Mouse (Mus musculus) ES-CJ7 (cell line): ENCODE measurements around the gene Dusp9.

Experiments
- DNase-seq: peaks from one replicate; pipeline ENCODE4 v3.0.0; 2011; ENCODE audit warnings: low read depth, low spot score

Dusp9 gene

DNA sequence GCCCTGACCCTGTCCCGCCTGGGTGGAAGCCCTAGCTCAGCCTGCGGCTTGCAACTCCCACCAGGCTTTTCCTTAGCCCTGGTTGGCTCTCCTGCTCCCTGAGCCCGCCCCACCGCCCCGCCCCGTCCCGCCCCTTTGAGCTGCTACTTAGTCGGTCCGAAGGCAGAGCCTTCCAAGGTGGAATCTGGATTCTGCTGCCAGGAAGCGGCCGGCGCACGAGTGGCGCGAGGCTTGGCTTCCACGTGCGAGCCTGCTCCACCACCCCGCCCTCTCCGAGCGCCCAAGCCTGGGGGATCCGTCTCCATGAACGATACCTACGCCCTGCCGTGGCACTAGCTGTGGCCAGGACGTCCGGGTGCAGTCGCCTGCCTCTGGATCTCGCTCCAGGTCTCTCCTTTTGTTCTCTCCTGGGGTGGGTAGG, at the start of gene Dusp9:
TSS of gene Dusp9 (plus strand) at position 165 of the 421 bp plus-strand sequence.
- peak; percentile 78 for DNase-seq

DNA sequence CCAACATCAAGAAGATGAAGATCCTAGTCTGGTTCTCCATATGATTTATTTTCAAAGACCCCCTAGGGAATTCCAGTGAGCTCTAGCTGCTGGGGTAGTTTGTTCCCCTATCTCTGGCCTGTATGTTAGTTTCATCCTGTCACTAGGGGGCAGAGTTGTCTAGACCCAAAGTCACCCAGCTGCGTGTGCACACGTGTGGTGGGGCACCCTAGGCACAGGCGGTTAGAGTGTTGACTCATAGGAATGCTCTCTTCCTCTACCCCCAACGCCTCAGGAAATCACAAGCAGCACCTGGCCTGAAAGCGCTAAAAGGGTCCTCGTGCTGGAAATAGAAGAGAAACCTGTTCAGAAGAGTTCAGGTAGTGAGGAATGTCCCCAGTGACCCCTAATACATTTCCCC, 46.0 kb upstream of the Dusp9 start:
- peak; percentile 67 for DNase-seq

DNA sequence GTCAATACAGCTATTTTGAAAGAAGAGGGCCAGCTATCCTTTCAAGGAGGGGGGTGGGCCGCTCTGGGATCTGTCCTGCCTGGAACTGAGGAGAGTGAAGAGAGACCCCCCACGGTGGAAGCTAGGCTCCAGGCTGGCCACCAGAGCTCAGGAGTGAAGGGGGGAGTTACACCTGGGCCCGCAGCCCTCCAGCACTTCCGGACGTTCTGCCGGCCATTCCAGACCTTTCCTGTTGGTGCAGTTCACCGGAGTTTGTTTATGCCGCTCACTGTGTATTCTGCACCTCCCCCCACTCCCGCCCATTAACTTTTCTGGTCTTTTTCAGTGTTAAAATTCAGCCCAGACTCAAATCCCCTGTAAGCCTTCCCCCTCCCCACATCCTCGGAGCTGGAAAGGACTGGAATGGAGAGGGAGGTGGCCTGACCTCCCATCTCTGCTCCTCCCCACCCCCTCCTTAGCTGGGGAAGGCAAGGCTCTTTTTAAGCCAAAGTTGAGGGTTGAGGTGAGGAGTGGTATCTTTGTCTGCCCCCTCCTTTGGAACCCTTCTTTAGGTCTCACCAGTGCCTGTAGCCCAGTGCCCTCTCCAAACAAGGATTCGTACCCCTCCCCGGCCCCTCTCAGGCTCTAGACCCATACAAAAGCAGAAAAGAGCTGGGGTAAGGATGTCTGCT, 44.6 kb upstream of the Dusp9 start:
- peak; percentile 37 for DNase-seq

DNA sequence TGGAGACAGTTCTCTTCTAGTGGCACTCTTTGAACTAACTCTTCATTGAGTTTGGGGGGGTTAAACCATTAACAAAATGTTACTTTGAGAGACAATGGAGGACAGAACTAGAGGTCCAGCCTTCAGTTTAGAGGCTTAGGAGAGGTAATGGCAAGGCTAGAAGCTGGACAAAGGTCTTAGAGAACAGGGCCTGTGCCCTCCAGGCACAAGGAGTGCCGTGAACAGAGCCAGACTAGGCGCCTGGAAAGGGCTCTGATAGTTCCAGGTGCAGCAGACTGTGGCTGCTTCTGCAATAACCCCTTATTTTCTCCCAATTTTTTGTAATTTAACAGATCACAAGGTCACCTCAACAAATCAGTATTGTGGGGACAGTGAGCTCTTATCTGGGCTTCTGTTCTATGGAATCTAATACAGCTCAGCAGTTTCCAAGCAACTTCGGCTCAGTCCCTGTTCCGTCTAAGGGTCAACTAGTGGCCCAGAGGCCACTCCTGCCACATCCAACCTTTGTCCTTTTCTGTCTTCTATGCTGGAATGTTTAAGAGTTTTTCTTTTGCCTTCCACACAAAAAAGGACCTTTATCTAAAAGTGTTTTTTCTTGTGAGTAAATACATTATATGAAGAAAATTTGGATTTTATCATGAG, 43.8 kb upstream of the Dusp9 start:
- DNase-seq: no peak

DNA sequence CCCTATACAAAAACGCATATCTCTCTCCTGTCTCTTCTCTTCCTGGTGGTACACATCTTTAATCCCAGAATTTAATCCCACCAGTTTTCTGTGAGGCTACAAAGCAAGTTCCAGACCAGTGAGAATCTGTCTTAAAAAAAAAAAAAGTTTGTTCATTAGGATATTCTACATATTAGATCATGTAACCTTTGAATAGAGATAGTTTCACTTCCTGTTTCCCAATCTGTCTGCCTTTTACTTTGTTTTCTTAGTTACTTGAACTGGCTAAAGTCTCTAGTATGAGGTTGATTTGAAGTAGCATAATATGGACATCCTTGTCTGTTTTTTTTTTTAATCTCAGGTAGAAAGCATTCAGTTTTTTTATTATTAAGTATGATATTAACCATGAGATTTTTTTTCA, 37.8 kb upstream of the Dusp9 start:
- no peak for DNase-seq

DNA sequence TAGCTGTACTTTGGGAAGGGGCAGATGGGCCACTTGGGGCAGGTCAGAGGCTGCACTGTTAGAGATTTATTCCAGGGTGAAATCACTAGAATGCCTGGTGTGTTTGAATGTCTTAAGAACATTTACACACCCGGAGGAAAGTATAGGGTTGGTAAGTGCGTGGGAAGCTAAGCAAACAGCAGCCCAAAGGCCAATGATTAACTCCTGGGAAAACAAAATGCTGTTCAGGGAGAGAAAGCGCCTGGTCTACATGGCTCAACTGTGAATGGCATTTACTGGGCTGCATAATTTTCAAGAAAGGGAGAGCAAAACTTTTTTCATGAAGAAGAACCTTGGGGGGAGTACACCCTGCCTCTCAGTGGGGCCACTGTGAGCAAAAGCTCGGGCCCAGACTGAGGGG, 25.6 kb upstream of the Dusp9 start:
- DNase-seq: no peak

DNA sequence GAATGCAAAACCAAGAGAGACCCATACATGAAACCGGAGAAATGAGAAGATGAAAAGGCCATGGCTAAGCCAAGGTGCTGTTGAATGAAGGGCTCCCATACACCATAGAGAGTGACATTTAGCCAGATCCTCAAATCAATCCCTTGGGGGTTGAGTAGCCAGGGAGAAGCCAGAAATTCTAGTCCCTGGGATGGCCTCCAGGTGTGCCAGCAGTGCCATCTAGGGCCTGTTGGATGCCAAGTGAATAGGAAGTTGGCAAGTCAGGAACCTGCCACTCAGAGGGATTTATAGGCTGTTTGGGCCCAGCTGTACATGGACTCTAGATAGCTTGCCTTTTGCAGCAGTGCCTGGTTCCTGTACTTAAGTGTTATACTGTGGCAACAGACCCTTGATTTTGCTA, 23.3 kb upstream of the Dusp9 start:
- DNase-seq: no peak

DNA sequence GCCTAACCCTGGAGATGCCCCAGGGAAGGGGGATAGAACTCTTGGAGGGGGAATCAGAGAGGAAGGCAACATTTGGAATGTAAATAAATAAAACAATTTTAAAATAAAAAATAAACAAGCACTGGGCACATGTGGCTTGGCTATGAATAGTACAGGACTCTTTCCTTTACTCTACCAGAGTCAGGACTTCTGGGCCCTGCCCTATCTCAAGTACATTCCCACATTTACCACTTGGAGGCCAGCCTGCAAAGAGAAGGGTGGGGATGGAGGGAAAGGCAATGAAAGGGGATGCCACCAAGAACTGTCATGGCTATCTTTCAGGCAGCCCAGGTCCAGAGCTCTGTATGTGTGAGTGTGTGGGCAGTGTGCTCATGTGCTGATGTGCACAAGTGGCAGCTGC, 19.8 kb upstream of the Dusp9 start:
- no peak for DNase-seq

DNA sequence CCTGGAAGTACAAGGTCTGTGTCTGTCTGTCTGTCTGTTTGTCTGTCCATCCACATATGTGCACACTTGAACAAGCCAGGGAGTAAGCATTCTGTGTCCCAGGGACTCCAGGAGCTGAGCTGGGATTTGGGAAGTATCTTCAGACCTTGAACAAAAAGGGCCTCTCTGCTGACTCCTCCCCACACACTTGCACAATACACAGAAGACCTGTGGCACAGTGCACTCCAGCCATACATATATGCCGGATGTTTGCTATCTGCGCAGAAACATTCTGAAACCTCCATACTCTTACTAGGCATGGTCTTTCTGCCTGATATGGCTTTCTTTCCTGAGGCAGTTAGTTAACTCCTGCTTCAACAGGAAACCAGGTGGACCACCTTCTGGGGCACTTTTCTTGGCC, 19.3 kb upstream of the Dusp9 start:
- DNase-seq: no peak

DNA sequence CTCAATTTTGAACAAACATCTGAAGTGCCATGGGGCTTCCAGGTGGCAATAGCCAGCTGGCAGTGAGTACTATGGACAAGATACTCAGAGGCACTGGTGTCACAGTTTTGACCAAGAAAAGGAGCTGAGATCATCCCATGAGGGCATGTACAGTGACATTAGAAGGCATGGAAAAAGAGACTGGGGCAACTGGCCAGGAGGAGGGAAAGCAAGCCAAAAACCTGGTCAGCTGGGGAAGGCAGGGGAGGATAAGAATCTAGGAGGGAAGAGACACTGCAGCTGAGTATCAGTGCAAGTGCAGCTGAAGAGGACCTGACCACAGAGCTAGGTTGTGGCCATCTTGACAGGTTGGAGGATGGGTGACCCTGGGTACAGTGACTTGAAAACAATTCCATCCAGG, 12.2 kb upstream of the Dusp9 start:
- no peak for DNase-seq

DNA sequence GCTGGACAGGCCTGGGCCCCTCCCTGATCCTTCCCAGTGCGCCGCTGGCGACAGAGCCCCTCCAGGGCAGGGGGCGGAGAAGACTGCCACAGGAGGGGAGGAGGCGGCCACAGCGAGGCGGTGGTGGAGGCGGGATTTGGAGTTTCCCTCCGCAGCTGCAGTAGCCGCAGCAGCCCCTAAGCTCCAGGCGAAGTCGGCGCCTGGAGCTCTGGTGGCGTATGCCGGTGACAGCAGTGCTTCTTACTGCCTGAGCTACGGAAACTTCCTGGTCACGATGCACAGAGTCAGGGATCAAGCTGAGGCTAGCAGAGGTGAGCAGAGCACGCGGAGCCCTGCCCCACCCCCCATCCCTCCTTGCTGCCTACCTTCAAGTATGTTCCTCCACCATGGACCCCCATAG, 3.8 kb upstream of the Dusp9 start:
- no peak for DNase-seq

DNA sequence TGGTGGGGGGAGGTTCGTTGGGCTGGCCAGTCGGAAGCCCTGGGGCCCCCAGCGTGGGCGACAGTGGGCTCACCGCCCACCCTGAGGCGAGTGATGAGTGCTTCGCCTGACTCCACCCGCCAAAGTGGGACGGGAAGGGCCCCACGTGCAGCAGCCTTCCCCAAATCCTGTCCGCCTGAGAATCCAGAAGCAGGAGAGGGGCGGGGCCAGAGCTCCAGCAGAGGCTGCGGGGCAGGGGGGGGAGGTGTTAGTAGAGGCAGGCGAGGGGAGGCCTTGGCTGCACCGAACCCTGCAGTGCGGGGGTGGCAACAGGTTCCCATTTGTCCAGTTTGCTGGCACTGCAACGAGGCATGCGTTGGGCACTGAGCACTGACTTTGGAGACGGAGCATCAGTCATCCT, 1.8 kb upstream of the Dusp9 start:
- DNase-seq: peak; percentile 19

DNA sequence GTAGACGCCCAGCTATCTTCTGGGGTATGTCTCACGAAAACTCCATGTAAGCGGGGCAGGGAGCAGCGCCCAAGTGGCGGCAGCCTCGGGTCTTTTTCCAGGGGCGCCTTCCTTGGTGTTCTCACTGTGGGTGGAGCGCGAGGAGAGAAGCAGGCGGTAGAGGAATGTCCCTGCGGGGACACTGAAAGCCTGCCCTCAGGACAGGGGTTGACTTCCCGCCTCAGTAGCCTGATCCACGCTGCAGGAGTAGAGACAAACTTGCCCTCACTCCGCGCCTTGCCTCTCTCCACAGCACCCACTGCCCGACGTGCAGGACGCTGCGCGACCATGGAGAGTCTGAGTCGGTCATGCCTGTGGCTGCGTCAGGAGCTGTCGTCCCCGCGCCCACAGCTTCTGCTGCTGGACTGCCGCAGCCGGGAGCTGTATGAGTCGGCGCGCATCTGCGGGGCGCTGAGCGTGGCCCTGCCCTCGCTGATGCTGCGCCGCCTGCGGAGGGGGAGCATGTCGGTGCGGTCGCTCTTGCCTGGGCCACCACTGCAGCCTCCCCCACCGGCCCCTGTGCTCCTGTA, 766 bp downstream of the Dusp9 start:
- peak; percentile 12 for DNase-seq

DNA sequence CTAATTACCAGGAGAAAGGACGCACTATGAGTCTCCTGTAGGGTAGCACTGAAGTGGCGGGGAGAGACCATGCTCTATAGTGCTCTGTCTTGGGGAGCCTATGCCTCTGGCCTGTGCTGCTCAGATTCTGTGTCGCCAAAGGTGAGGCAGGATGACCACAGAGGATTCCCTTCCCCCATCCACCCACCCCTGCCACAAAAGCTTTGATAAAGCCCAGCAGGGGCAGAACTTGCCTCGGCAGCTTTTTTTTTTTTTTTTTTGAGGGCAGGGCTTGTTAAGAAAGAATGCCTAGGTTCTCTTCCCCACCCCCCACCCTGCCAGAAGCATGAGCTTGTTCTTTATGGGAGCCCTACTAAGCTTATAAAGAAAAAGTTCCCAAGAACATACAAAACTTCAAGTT, 5.9 kb downstream of the Dusp9 start:
- DNase-seq: peak; percentile 55

DNA sequence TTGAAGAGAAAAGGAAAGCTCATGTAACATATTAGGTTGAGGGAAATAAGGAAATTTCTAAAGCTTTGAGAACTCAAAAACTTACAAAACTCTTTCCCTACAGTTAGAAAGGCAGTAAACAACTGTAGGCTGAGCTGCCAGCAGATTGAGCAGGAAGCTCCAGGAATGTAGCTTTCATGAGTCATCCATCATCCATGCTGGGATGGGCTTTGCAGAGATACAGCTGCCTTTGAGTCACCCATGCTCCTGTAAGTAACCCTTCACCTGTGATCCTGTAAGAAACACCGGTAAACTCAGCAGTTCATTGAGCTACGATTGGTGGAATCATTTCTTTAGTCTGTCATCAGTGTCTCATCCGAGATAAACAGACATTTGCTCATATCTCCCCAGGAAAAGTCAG, 11.7 kb downstream of the Dusp9 start:
- no peak for DNase-seq

DNA sequence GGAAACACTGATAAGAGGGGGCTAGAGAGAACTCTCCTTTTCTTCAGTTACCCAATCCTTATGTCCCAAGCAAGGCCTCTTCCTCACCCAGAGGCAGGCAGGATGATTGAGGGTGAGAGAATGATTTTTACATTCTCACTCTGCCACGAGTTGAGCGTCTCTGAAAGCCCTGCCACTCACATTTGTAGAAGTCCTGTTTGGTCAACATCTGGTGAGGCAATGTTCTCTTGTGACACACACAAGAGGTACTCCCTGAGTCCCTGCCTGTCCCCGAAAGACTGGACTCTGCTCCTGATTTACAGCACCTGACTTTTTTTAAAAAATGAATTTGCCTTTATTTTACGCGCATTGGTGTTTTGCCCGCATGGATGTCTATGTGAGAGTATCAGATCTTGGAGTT, 14.2 kb downstream of the Dusp9 start:
- DNase-seq: no peak

DNA sequence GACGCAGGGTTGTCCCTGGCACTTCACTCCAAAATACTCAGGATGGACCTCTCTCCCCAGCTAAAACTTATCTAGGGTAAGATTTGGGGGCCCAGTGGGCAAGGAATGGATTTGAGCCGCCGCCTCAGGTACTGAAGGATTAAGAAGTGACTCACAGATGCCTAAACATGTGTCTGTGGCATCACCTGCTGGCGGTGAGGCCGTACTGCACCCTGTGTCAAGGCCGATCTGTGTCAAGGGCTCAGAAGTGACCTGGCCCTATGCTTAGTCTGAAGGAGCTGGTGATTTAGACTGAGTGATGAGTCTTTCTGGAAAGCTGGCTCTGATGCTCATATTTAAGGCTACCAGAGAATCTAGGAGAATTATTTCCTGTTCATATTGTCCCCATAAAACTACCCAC, 15.0 kb downstream of the Dusp9 start:
- DNase-seq: peak; percentile 67

DNA sequence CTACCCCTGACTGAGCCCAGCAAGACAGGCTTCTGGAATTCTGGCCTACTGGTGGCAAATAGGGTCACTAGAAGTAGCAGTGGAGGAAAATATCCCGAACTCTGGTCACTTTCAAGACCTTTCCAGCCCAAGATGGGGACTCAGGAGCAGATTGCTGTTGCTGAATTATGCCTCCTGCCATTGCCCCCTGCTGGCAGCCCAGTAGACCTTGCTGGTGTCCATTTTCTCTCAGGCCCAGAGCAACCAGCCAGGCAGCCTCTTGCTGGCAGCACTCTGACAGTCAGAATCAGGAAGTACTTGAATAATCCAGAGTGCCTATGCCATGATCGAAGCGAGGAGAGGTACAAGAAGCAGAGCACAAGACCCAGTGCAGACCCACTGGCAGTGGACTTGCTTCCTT, 16.3 kb downstream of the Dusp9 start:
- DNase-seq: peak; percentile 34

DNA sequence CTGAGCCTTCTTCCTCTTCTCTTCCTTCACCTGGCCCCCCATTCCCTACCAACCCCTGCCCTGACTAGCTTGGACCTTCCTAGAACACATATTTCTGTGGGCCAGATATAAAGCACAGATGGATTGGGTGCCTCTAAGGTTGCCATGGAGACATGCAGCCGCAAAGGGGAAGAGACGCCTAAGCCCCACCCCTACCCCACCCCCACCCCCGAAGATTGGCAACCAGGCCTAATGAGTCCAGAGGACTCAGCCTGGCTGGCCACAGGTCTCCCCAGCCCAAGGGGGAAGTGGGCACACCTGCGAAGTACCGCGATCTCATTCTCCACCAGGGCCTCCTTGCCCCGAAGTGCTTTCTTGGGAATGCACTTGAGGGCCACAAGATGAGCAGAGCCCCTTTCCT, 19.2 kb downstream of the Dusp9 start:
- no peak for DNase-seq

DNA sequence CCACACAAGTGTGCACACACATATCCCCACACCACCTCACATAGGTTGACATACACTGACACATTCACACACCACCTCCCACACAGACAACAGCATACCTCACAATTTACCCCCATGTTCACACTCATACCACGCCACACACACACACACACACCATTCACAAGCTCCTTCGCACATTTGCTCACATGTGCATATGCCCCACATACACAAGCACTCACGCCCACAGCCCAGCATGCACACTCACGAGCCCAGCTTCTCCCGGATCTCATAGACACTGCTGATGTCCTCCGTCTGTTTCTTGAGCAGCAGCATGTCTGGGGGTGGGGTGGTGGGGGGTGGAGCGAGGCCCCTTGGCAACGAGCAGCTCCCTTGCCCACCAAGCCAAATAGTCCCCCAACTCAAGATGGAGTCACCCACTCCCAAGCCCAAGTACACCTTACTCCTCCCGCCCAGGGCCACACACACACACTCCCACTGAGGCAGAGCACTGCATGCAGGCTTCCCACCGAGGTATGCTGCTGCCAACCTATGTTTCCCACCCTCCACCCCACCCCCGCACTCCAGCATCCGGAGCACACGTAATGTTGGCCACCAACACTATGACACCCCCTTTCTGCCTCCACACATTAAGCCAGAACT, 19.8 kb downstream of the Dusp9 start:
- DNase-seq: no peak

DNA sequence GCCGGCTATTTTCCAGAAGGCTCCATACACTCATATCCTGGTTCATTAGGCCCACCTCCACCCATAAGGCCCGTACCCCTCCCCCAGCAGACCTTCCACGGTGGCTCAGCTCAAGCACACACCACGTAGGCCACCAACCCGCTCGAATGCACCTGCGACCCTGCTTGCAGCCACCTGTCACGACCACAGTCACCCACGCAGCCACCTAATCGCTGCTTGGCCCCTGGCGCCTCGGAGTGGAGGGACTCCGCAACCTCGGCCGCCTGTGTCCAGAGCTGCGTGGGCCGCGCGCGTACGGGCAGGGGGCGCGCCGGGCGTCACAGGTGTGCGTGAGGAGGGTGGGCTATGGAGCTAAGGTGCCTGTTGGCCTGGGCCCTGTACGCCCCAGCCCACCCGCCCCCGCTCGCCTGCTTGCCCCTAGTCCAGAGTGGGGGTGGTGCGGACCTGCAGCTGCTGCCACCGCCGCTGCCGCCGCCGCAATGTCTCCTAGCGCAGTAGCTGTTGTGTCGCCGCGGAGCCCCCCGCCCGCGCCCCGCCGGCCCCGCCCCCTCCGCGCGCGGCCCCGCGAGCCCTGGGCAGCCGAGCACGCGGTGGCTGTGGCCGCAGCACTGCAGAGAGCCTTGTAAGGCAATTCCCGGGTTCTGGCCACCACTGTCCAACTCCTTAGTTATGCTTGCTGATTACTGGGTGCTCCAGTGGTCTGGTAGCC, 20.5 kb downstream of the Dusp9 start, which contains the start of gene Pnck:
TSS of gene Pnck (minus strand) at position 543 of the 709 bp plus-strand sequence.
- DNase-seq: no peak

DNA sequence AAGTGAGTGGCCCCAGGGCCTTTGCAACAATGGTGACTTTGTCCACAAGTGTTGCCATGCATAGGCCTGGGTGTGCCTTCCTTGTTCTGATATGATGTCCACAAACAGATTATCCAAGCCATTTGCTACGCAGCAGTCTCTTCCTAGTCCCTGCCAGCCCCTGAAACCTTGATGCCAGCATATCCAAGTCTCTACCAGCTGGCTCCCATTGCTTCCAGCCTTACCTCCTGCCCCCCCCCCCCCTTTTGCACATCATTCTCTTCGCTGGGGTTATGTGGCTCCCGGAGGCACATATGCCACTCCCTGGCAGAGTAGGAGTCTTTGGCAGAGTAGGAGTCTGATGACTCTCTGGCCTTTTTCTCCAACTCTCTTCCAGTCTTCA, 21.1 kb downstream of the Dusp9 start:
- no peak for DNase-seq
